Mouse (Mus musculus): ENCODE results near the gene Zfp941. TPM values are rescaled to one million over a fixed set of nuclear protein-coding genes. Genes with fewer than 3 reads are reported as not detected.
"Not testable (repeated sequence)": the region's sequence is repeated elsewhere in the genome, so short reads cannot be mapped to it uniquely, and the experiment has no call there.

Gene Zfp941
- total RNA-seq, 2 experiments from 2014 or later: 0.22 to 0.36 TPM

GRCm38 (mm10) chr7:140797619-140798018 is 24.4 kb downstream of the Zfp941 start:
- intact Hi-C loops (cut with DNase I): no loop called here
- DNase-seq: no peak

GRCm38 (mm10) chr7:140793541-140793940 is 28.4 kb downstream of the Zfp941 start:
- no peak for DNase-seq
- intact Hi-C loops (cut with DNase I): no loop called here

- intact Hi-C loops (cut with DNase I): no loop called here
- DNase-seq: no peak
Measured at GRCm38 (mm10) chr7:140788053-140788435, 33.9 kb downstream of the Zfp941 start.

GRCm38 (mm10) chr7:140787406-140788052 is 34.4 kb downstream of the Zfp941 start, which contains the start of gene Syce1:
Syce1 (minus strand) TSS chr7:140787852.
- intact Hi-C loops (cut with DNase I): no loop called here
- DNase-seq: no peak

- DNase-seq: no peak
- intact Hi-C loops (cut with DNase I): no loop called here
Measured at GRCm38 (mm10) chr7:140780548-140780947, 41.4 kb downstream of the Zfp941 start.

- DNase-seq: no peak
- intact Hi-C loops (cut with DNase I): no loop called here
Measured at GRCm38 (mm10) chr7:140765888-140766739, 55.9 kb downstream of the Zfp941 start.

GRCm38 (mm10) chr7:140765391-140765790 is 56.6 kb downstream of the Zfp941 start:
- DNase-seq; intact Hi-C loops (cut with DNase I): not testable (repeated sequence)

- intact Hi-C loops (cut with DNase I): no loop called here
- DNase-seq: no peak
Measured at GRCm38 (mm10) chr7:140763447-140764020, 58.4 kb downstream of the Zfp941 start, which contains the start of gene Cyp2e1. Cyp2e1 (plus strand) TSS chr7:140763739.

GRCm38 (mm10) chr7:140760647-140761046 is 61.3 kb downstream of the Zfp941 start:
- intact Hi-C loops (cut with DNase I): no loop called here
- no peak for DNase-seq

Other genes starting within 250 kb of the Zfp941 start
- not detected for gene Olfr46, start 220.9 kb downstream of the Zfp941 start, total RNA-seq (2021)
- gene Olfr61, start 193.2 kb downstream of the Zfp941 start, total RNA-seq (2021): not detected
- not detected for gene Olfr53, start 175.7 kb downstream of the Zfp941 start, total RNA-seq (2021)
- not detected for gene Olfr539, start 162.2 kb downstream of the Zfp941 start, total RNA-seq (2021)
- gene Olfr45, start 140.2 kb downstream of the Zfp941 start, total RNA-seq (2021): not detected
- gene Olfr541, start 124.9 kb downstream of the Zfp941 start, total RNA-seq (2021): not detected
- gene Cyp2e1, start 58.4 kb downstream of the Zfp941 start, total RNA-seq (2021): 1 to 10 TPM in 1 of 2 experiments, under 1 TPM in 1; 0.93 to 5.7 TPM
- gene Syce1, start 34.3 kb downstream of the Zfp941 start, total RNA-seq (2021): not detected
- gene Urah, start 12.8 kb upstream of the Zfp941 start, total RNA-seq (2021): not detected
- gene Scgb1c1, start 23.4 kb upstream of the Zfp941 start, total RNA-seq (2021): 1 to 10 TPM; 6.2 to 8.4 TPM
- not detected for gene Odf3, start 25.6 kb upstream of the Zfp941 start, total RNA-seq (2021)
- gene Gm45785, start 34.2 kb upstream of the Zfp941 start, total RNA-seq (2021): not detected
- gene Ric8a, start 34.8 kb upstream of the Zfp941 start, total RNA-seq (2021): 10 to 100 TPM; 23.7 to 24.5 TPM
- gene Bet1l, start 35.4 kb upstream of the Zfp941 start, total RNA-seq (2021): 10 to 100 TPM; 11.3 to 12.5 TPM
- gene Psmd13, start 59.8 kb upstream of the Zfp941 start, total RNA-seq (2021): 10 to 100 TPM; 92.6 to 92.8 TPM
- gene Sirt3, start 60.1 kb upstream of the Zfp941 start, total RNA-seq (2021): 10 to 100 TPM; 54.6 to 56.2 TPM
- 1,000 to 10,000 TPM; 2,004 to 2,091 TPM for gene Cox8b, start 78.3 kb upstream of the Zfp941 start, total RNA-seq (2021)
- gene Nlrp6, start 98.7 kb upstream of the Zfp941 start, total RNA-seq (2021): not detected
- gene Pgghg, start 119.2 kb upstream of the Zfp941 start, total RNA-seq (2021): 1 to 10 TPM; 7.4 to 7.7 TPM
- under 1 TPM; 0.38 to 0.80 TPM for gene Ifitm5, start 128.1 kb upstream of the Zfp941 start, total RNA-seq (2021)
- not detected for gene Gm45717, start 133.8 kb upstream of the Zfp941 start, total RNA-seq (2021)
- 100 to 1,000 TPM; 130 TPM for gene Ifitm2, start 133.8 kb upstream of the Zfp941 start, total RNA-seq (2021)
- 1 to 10 TPM; 3.1 to 4.2 TPM for gene Ifitm1, start 145.0 kb upstream of the Zfp941 start, total RNA-seq (2021)
- 10 to 100 TPM; 95.6 to 96.3 TPM for gene Ifitm3, start 188.6 kb upstream of the Zfp941 start, total RNA-seq (2021)
- gene Ifitm6, start 195.7 kb upstream of the Zfp941 start, total RNA-seq (2021): 1 to 10 TPM in 1 of 2 experiments, under 1 TPM in 1; 0.34 to 1.1 TPM
- not detected for gene Gm17387, start 207.0 kb upstream of the Zfp941 start, total RNA-seq (2021)
- gene B4galnt4, start 238.9 kb upstream of the Zfp941 start, total RNA-seq (2021): under 1 TPM; 0.07 to 0.14 TPM